Mouse (Mus musculus) spleen, adult 2 months (tissue): ENCODE data around the gene Map7. TPM values are rescaled to one million over a fixed set of nuclear protein-coding genes. Genes with fewer than 3 reads are reported as not detected.

Source experiments
- DNase-seq, 2 experiments: peaks; one replicate each; pipeline versions ENCODE4 v3.0.0 to v3.0.0-alpha.2; 2012 to 2021; ENCODE audit warnings: low spot score in 2 of 2, low read depth in 1 of 2
- H3K27ac ChIP-seq: fragments of 200-500 bp; 2 replicates; pipeline ENCODE4 v1.5.1; 2012; ENCODE audit warnings: low read length, inconsistent platforms; ENCODE audit not compliant: insufficient read depth
- H3K27me3 ChIP-seq: fragments of 200-500 bp; 2 replicates; pipeline ENCODE4 v1.6.1; 2012; ENCODE audit warnings: mild to moderate bottlenecking, moderate library complexity, low read length, inconsistent platforms; ENCODE audit not compliant: control insufficient read depth, insufficient read depth
- H3K36me3 ChIP-seq: fragments of 200-500 bp; 2 replicates; pipeline ENCODE4 v1.6.1; 2012; ENCODE audit warnings: mild to moderate bottlenecking, low read length, inconsistent platforms; ENCODE audit not compliant: control insufficient read depth, insufficient read depth
- H3K4me1 ChIP-seq: fragments of 200-500 bp; 2 replicates; pipeline ENCODE4 v1.6.1; 2011; ENCODE audit warnings: inconsistent platforms; ENCODE audit not compliant: control insufficient read depth, insufficient read depth, insufficient read length
- H3K4me3 ChIP-seq: fragments of 200-500 bp; 2 replicates; pipeline ENCODE4 v1.5.1; 2011; ENCODE audit warnings: mild to moderate bottlenecking, inconsistent platforms; ENCODE audit not compliant: insufficient read depth, insufficient read length; ENCODE audit errors: extremely low read depth
- CTCF ChIP-seq: fragments of 200-500 bp; IDR thresholded peaks from 2 replicates; pipeline ENCODE4 v1.5.1; 2011; ENCODE audit warnings: mild to moderate bottlenecking, inconsistent platforms; ENCODE audit not compliant: insufficient read depth, insufficient read length, insufficient replicate concordance; ENCODE audit errors: extremely low read depth
- POLR2A ChIP-seq: fragments of 200-500 bp; IDR thresholded peaks from 2 replicates; pipeline ENCODE4 v1.6.1; 2011; ENCODE audit warnings: low read depth, low read length, inconsistent platforms
- WGBS: fragments of 180-500 bp; shearing (Covaris S2); methylation state at CpG from one replicate; pipeline ENCODE4 v1.1.7; 2018; 5-methylcytosine and 5-hydroxymethylcytosine counted together
- polyA plus RNA-seq: library from polyadenylated mRNA; depleted of rRNA; stranded (reverse); fragments of >200 nt; gene quantifications from 2 replicates; pipeline ENCODE4 v1.2.3, GENCODE M21; 2012

Map7 gene
- polyA plus RNA-seq, 1 experiment: 1.8 TPM

DNA sequence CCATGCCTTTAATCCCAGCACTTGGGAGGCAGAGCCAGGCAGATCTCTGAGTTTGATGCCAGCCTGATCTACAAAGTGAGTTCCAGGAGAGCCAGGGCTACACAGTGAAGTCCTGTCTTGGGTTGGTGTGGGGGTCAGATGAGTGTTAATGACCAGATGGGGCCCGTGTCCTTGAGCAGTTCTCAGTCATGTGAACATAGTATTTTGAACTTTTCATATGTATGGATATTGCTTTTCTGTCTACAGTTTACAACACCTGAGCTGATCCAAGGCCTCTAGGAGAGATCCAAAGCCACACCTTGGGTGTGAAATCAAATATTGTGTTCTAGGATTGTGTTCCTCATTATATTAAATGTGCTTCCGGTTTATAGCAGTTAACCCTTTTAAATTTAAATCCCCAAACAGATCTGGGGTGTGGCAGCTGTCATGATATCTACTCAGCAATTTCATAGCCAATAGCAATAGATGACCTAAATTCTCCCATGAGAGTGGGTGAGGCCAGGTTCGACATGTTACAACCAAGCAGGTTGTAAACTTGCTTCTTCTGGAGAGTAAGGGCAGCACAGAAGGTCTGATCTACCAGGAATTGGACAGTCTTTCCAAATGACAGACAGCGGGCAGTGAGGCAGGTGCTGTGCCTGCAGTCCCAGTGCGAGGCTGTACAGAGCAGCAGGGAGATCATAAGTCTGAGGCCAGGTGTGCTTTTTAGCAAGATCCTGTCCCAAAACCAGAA, 61.5 kb downstream of the Map7 start:
- H3K4me1 ChIP-seq: no peaks in the 10 kb centered on the region
- no peak overlapping the region for H3K27ac ChIP-seq
- DNase-seq: no peak
- no peaks in the 10 kb centered on the region for H3K36me3 ChIP-seq
- no peak overlapping the region for H3K4me3 ChIP-seq
- TF ChIP-seq CTCF (no peak), POLR2A (no peak)
- 82% methylated on average over 5 of the region's 5 CpGs for WGBS
- no peaks in the 10 kb centered on the region for H3K27me3 ChIP-seq

DNA sequence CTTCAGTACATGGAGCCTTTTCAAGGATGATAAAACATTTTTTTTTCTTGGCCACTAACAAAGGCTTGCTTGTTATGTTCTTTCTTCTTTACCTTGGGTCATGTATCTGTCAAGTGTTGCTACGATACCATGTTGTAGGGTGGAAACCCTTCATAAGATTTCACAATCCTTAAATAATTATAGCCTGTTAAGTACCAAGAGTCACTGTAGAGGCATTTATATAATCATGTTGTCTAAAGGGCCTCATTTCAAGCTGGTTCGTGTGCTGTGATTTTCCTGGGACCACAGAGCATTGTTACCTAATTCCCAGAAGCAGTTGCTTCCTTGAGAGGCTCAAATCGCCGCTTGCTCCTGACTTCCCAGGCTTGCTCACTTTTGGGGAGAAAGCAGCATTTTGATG, 66.1 kb downstream of the Map7 start:
- H3K27ac ChIP-seq: no peak overlapping the region
- no peaks in the 10 kb centered on the region for H3K36me3 ChIP-seq
- 97% methylated on average over 4 of the region's 4 CpGs for WGBS

DNA sequence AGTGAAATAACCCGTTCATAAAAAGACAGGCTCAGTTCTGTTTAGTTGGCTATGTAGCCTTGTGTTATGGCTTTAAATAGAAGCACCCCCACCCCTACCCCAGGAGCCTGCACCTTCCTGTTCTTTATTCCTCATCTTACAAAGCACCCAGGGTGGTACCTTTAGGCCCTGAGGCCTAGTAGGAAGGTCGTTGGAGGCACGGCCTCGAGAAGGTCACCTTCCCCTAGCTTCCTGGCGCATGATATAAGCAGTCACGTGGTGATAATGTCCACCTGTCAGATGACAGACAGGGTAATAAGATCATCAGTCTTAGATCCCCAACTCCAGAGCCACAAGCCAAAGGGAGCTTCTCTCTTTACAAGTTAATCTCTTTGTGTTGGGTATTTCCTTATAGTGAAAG, 68.7 kb downstream of the Map7 start:
- WGBS: 65% methylated on average over 6 of the region's 6 CpGs
- no peaks in the 10 kb centered on the region for H3K27me3 ChIP-seq
- no peak overlapping the region for H3K4me3 ChIP-seq
- no peak for DNase-seq
- H3K27ac ChIP-seq: no peak overlapping the region
- no peaks in the 10 kb centered on the region for H3K36me3 ChIP-seq
- H3K4me1 ChIP-seq: peaks cover 4% of the 10 kb centered on the region; the same call in 1 of the 2 replicates
- TF ChIP-seq POLR2A (no peak), CTCF (no peak)

More for the DNA sequence above, 66.1 kb downstream of the Map7 start:
- TF ChIP-seq POLR2A (no peak), CTCF (no peak)
- H3K4me1 ChIP-seq: peaks cover under 1% of the 10 kb centered on the region; the same call in 1 of the 2 replicates
- no peaks in the 10 kb centered on the region for H3K27me3 ChIP-seq
- no peak for DNase-seq
- no peak overlapping the region for H3K4me3 ChIP-seq

DNA sequence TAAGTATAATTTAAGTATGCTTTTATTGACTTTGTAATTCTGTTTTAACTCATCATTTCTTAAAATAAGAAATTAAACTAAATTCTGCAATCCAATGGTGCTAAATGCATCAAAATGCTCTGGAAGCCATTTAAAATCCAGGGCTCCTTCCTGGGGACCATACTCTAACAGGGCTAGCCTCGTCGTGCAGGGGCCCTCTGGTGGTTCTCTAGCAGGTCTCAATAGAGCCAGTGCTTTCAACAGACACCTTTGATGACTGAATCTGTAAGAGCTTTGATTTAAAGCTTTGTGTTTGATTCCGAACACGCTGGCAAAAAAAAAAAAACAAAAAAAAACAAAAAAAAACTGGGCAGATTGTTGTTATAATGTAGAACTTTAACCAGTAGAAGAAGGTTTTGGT, 70.6 kb downstream of the Map7 start:
- 33% methylated on average over 4 of the region's 4 CpGs for WGBS
- TF ChIP-seq CTCF (no peak), POLR2A (no peak)

DNA sequence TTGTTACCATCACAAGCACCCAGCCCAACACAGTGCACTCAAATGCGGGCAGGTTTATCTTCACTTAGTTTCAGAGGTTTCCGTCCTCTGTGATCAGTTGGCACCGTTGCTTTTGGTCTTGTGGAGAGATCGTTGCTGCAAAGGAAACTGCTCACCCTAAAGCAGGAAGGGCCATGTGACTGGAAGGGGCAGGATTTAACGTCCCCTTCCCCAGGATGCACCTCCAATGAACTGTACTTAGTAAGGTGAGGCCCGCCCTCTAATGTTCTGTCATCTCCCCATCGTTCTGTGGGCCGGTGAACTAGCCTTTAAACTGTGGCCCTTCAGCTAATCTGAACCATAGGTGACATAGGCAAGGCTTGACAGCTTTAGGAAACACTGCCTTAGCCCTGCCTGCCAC, 71.3 kb downstream of the Map7 start:
- H3K27me3 ChIP-seq: no peaks in the 10 kb centered on the region
- no peaks in the 10 kb centered on the region for H3K36me3 ChIP-seq
- H3K27ac ChIP-seq: no peak overlapping the region
- peaks cover 4% of the 10 kb centered on the region; the same call in 1 of the 2 replicates for H3K4me1 ChIP-seq
- no peak for TF ChIP-seq POLR2A
- no peak for TF ChIP-seq CTCF
- DNase-seq: no peak
- 19% methylated on average over 8 of the region's 8 CpGs for WGBS
- peak overlapping the region; percentile 21; the same call in 1 of the 2 replicates for H3K4me3 ChIP-seq

More for the DNA sequence above, 70.6 kb downstream of the Map7 start:
- H3K4me1 ChIP-seq: peaks cover 4% of the 10 kb centered on the region; the same call in 1 of the 2 replicates
- H3K27ac ChIP-seq: no peak overlapping the region
- no peak overlapping the region for H3K4me3 ChIP-seq
- no peaks in the 10 kb centered on the region for H3K27me3 ChIP-seq
- DNase-seq: no peak
- no peaks in the 10 kb centered on the region for H3K36me3 ChIP-seq

DNA sequence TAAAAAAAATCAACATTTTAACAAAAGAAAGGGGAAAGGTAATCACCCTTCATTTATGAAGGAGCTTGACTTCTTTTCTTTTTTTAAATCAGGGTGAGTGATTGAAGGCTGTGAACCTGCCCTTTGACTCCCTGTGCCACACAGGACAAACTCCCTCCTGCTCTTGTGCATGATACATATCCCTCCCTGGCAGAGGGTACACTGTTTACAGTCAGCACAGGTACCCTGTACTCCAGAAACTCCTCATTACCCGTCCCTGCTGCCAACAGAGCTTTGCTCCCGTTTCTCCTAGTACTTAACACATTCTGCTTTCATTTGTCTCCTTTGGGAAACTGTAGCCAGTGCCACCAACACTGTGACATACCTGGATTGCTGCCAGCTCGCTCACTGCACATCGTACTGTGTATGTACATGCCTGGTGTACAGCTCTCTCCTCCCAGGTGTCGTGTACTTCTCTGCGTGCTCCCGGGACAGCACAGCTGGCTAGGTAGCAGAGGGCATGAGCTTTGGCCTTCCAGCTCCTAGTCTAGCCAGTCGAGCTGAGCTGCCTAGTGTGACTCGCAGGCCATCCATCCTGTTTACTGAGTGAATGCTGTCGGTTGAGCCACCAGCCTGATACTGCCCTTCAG, 72.3 kb downstream of the Map7 start:
- 64% methylated on average over 10 of the region's 10 CpGs for WGBS
- Histone ChIP-seq H3K4me3 (no peak overlapping the region), H3K27ac (no peak overlapping the region)

DNA sequence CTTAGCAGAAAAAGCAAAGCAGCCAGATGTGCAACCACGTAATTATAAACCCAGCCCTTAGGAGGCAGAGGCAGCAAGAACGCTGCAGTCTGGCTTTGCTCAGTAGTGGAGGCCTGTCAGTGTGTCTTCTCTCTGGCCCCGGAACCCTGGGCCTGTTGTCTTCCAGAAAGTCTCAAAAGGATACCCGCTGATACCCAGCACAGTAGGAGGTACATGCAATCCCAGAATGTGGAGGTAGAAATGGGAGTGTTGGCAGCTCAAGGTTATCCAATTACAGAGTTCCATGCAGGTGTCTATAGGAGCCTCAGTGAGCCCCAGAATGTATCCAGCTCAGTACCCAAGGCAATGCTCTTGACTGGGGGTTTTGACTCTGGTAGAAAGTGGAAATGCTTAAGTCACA, 73.7 kb downstream of the Map7 start:
- peaks cover 4% of the 10 kb centered on the region; the same call in 1 of the 2 replicates for H3K4me1 ChIP-seq
- H3K27ac ChIP-seq: no peak overlapping the region
- 93% methylated on average over 4 of the region's 4 CpGs for WGBS
- H3K4me3 ChIP-seq: no peak overlapping the region
- no peak for DNase-seq
- no peaks in the 10 kb centered on the region for H3K36me3 ChIP-seq
- TF ChIP-seq POLR2A (no peak), CTCF (no peak)
- no peaks in the 10 kb centered on the region for H3K27me3 ChIP-seq

More for the DNA sequence above, 72.3 kb downstream of the Map7 start:
- Histone ChIP-seq H3K27me3 (no peaks in the 10 kb centered on the region), H3K36me3 (no peaks in the 10 kb centered on the region), H3K4me1 (peaks cover 4% of the 10 kb centered on the region; the same call in 1 of the 2 replicates)
- no peak for TF ChIP-seq POLR2A
- TF ChIP-seq CTCF: no peak
- no peak for DNase-seq
